In the genomic region with DNA sequence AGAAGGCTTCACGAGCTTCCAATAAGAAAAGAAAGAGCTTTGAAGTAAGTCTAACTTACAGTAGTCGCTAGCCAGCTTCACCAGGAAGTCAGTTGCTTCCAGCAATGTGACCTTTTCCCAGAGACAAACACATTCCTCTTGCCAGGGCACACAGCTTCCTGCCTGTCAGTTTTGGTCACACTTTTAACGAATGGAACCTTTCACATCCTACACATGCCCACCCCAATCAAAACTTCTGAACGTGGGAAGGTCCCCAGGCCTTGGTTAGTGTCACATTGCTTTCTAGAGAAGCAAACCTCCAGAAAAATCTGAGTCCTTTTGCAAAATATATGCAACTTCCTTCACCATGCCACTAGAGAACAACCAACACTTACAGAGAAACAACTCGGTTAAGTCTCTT, we compare ENCODE assay signal across 18 mouse cellular contexts.
DNase-seq lines count a peak whose midpoint lies in the region; ATAC-seq and TF ChIP-seq lines count a peak whose summit lies in the region.
"Had no signal": no experiment of that assay in that cellular context is flagged by ENCODE, and none has a peak within 500 bp of the region (broad histone marks: within the 10 kb centered on the region; RNA-seq: fewer than 3 reads in every experiment).

No protein-coding gene starts in this region.

- H3K9me3 ChIP-seq in heart, embryonic 10.5 days = no peaks in the 10 kb centered on the region
- no peaks in the 10 kb centered on the region for H3K9me3 ChIP-seq in kidney, postnatal 0 days (replicated peaks; ENCODE audit: low read length)
- H3K9me3 ChIP-seq in hindbrain, embryonic 14.5 days (ENCODE audit: control insufficient read depth, low read length) = no peaks in the 10 kb centered on the region
- H3K9me3 ChIP-seq: forebrain, embryonic 13.5 days; midbrain, embryonic 13.5 days; neural tube, embryonic 15.5 days had no signal

- no peaks in the 10 kb centered on the region for H3K27me3 ChIP-seq in heart, embryonic 10.5 days (ENCODE audit: insufficient read depth, poor library complexity, severe bottlenecking)
- H3K27me3 ChIP-seq in kidney, postnatal 0 days (ENCODE audit: insufficient read depth, low read length) = no peaks in the 10 kb centered on the region
- H3K27me3 ChIP-seq in hindbrain, embryonic 14.5 days (ENCODE audit: control insufficient read depth, insufficient read depth, low read length) = no peaks in the 10 kb centered on the region
- H3K27me3 ChIP-seq: forebrain, embryonic 13.5 days; neural tube, embryonic 15.5 days had no signal

- no peak overlapping the region for H3K9ac ChIP-seq in kidney, postnatal 0 days (ENCODE audit: low read depth, low read length)
- H3K9ac ChIP-seq in hindbrain, embryonic 14.5 days = no peak overlapping the region
- H3K9ac ChIP-seq: forebrain, embryonic 13.5 days; liver, embryonic 14.5 days; midbrain, embryonic 13.5 days; neural tube, embryonic 15.5 days had no signal

- H3K27ac ChIP-seq in heart, embryonic 10.5 days = peak overlapping the region; percentile 24; the same call in 1 of the 2 replicates
- no peak overlapping the region for H3K27ac ChIP-seq in kidney, postnatal 0 days
- H3K27ac ChIP-seq in hindbrain, embryonic 14.5 days = no peak overlapping the region
- H3K27ac ChIP-seq: forebrain, embryonic 13.5 days; liver, embryonic 14.5 days; midbrain, embryonic 13.5 days; neural tube, embryonic 15.5 days had no signal

- no peak for ATAC-seq in kidney, postnatal 0 days (replicated peaks; ENCODE audit: low FRiP score, low read depth)
- ATAC-seq in hindbrain, embryonic 14.5 days (ENCODE audit: low FRiP score) = no peak
- ATAC-seq: forebrain, embryonic 13.5 days; midbrain, embryonic 13.5 days had no signal

- 36% methylated on average over 5 of the region's 5 CpGs for WGBS in heart, embryonic 10.5 days
- 25% methylated on average over 5 of the region's 5 CpGs for WGBS in kidney, postnatal 0 days
- WGBS in hindbrain, embryonic 14.5 days = 61% methylated on average over 5 of the region's 5 CpGs

- peaks cover 13% of the 10 kb centered on the region for H3K4me1 ChIP-seq in heart, embryonic 10.5 days
- H3K4me1 ChIP-seq in kidney, postnatal 0 days (replicated peaks; ENCODE audit: insufficient read depth, low read length) = no peaks in the 10 kb centered on the region
- peaks cover 3% of the 10 kb centered on the region for H3K4me1 ChIP-seq in hindbrain, embryonic 14.5 days (replicated peaks; ENCODE audit: control insufficient read depth, insufficient read depth, low read length)
- H3K4me1 ChIP-seq: forebrain, embryonic 13.5 days had no signal

- TF ChIP-seq CTCF in kidney, postnatal 0 days (IDR thresholded peaks at IDR 0.05; ENCODE audit: low read depth) = no peak

- no peaks in the 10 kb centered on the region for H3K36me3 ChIP-seq in heart, embryonic 10.5 days
- H3K36me3 ChIP-seq in kidney, postnatal 0 days (ENCODE audit: insufficient read depth, low read length) = no peaks in the 10 kb centered on the region
- no peaks in the 10 kb centered on the region for H3K36me3 ChIP-seq in hindbrain, embryonic 14.5 days (replicated peaks; ENCODE audit: control insufficient read depth, insufficient read depth)
- H3K36me3 ChIP-seq: midbrain, embryonic 13.5 days; neural tube, embryonic 15.5 days had no signal

- H3K4me3 ChIP-seq in heart, embryonic 10.5 days = no peak overlapping the region
- H3K4me3 ChIP-seq in kidney, postnatal 0 days (replicated peaks; ENCODE audit: low read depth, low read length) = no peak overlapping the region
- H3K4me3 ChIP-seq in hindbrain, embryonic 14.5 days (replicated peaks; ENCODE audit: low read length) = no peak overlapping the region
- H3K4me3 ChIP-seq: forebrain, embryonic 13.5 days; midbrain, embryonic 13.5 days; neural tube, embryonic 15.5 days had no signal

- peak; percentile 71 for DNase-seq in heart, embryonic 10.5 days (ENCODE audit: low spot score)
- no peak for DNase-seq in heart, adult 18-20 months
- peak; percentile 6 to 8 for DNase-seq in kidney, adult 8-10 months
- no peak for DNase-seq in kidney, postnatal 4 days
- peak; percentile 31 for DNase-seq in adipocyte (ENCODE audit: low spot score)
- peak; percentile 51 for DNase-seq in kidney, postnatal 0 days (ENCODE audit: low spot score)
- no peak for DNase-seq in hindbrain, embryonic 14.5 days (ENCODE audit: low spot score)
- DNase-seq in neural tube, embryonic 10.5 days (ENCODE audit: extremely low spot score, low spot score) = no peak
- DNase-seq: adrenal gland, postnatal 25 days; B cell, adult 2 months; cerebellum, adult 2 months; gastrocnemius, postnatal 36 days; layer of hippocampus, postnatal 36 days; thymus, postnatal 14 days had no signal

- H3K4me2 ChIP-seq in kidney, postnatal 0 days (ENCODE audit: low read length) = no peak overlapping the region
- no peak overlapping the region for H3K4me2 ChIP-seq in hindbrain, embryonic 14.5 days (replicated peaks)
- H3K4me2 ChIP-seq: forebrain, embryonic 13.5 days; midbrain, embryonic 13.5 days; neural tube, embryonic 15.5 days had no signal

Comparison
In these comparisons a context has a peak if more than half of its experiments do, and no peak if none do; other contexts are left out.
1. DNase-seq: peak in heart, embryonic 10.5 days (single experiment), kidney, adult 8-10 months (2 of 2), adipocyte (single experiment) and kidney, postnatal 0 days (single experiment); none in heart, adult 18-20 months (0 of 2), kidney, postnatal 4 days (0 of 2), hindbrain, embryonic 14.5 days (single experiment) and neural tube, embryonic 10.5 days (single experiment).